Mouse (Mus musculus) spleen, adult 2 months (tissue): ENCODE data around the gene Tmem211. TPM values are rescaled to one million over a fixed set of nuclear protein-coding genes. Genes with fewer than 3 reads are reported as not detected.

Experiments used
- DNase-seq, 2 experiments: peaks; one replicate each; pipeline versions ENCODE4 v3.0.0 to v3.0.0-alpha.2; 2012 to 2021; ENCODE audit warnings: low spot score in 2 of 2, low read depth in 1 of 2
- H3K27ac ChIP-seq: fragments of 200-500 bp; 2 replicates; pipeline ENCODE4 v1.5.1; 2012; ENCODE audit warnings: low read length, inconsistent platforms; ENCODE audit not compliant: insufficient read depth
- H3K27me3 ChIP-seq: fragments of 200-500 bp; 2 replicates; pipeline ENCODE4 v1.6.1; 2012; ENCODE audit warnings: mild to moderate bottlenecking, moderate library complexity, low read length, inconsistent platforms; ENCODE audit not compliant: control insufficient read depth, insufficient read depth
- H3K36me3 ChIP-seq: fragments of 200-500 bp; 2 replicates; pipeline ENCODE4 v1.6.1; 2012; ENCODE audit warnings: mild to moderate bottlenecking, low read length, inconsistent platforms; ENCODE audit not compliant: control insufficient read depth, insufficient read depth
- H3K4me1 ChIP-seq: fragments of 200-500 bp; 2 replicates; pipeline ENCODE4 v1.6.1; 2011; ENCODE audit warnings: inconsistent platforms; ENCODE audit not compliant: control insufficient read depth, insufficient read depth, insufficient read length
- H3K4me3 ChIP-seq: fragments of 200-500 bp; 2 replicates; pipeline ENCODE4 v1.5.1; 2011; ENCODE audit warnings: mild to moderate bottlenecking, inconsistent platforms; ENCODE audit not compliant: insufficient read depth, insufficient read length; ENCODE audit errors: extremely low read depth
- CTCF ChIP-seq: fragments of 200-500 bp; IDR thresholded peaks from 2 replicates; pipeline ENCODE4 v1.5.1; 2011; ENCODE audit warnings: mild to moderate bottlenecking, inconsistent platforms; ENCODE audit not compliant: insufficient read depth, insufficient read length, insufficient replicate concordance; ENCODE audit errors: extremely low read depth
- POLR2A ChIP-seq: fragments of 200-500 bp; IDR thresholded peaks from 2 replicates; pipeline ENCODE4 v1.6.1; 2011; ENCODE audit warnings: low read depth, low read length, inconsistent platforms
- WGBS: fragments of 180-500 bp; shearing (Covaris S2); methylation state at CpG from one replicate; pipeline ENCODE4 v1.1.7; 2018; 5-methylcytosine and 5-hydroxymethylcytosine counted together
- polyA plus RNA-seq: library from polyadenylated mRNA; depleted of rRNA; stranded (reverse); fragments of >200 nt; gene quantifications from 2 replicates; pipeline ENCODE4 v1.2.3, GENCODE M21; 2012

Gene Tmem211
- polyA plus RNA-seq, 1 experiment, result not detected

GRCm38 (mm10) chr5:113225686-113226435, 848 bp upstream of the Tmem211 start:
- TF ChIP-seq CTCF (no peak), POLR2A (no peak)
- WGBS, result 33% methylated on average over 25 of the region's 25 CpGs
- H3K36me3 ChIP-seq, result no peaks in the 10 kb centered on the region
- H3K4me3 ChIP-seq, result no peak overlapping the region
- peaks cover 4% of the 10 kb centered on the region for H3K4me1 ChIP-seq
- H3K27me3 ChIP-seq, result peaks cover 2% of the 10 kb centered on the region
- no peak for DNase-seq
- no peak overlapping the region for H3K27ac ChIP-seq

GRCm38 (mm10) chr5:113230196-113230595, 3.5 kb downstream of the Tmem211 start:
- WGBS, result 82% methylated on average over 5 of the region's 5 CpGs
- Histone ChIP-seq H3K4me1 (peaks cover 4% of the 10 kb centered on the region; the same call in 1 of the 2 replicates), H3K27ac (no peak overlapping the region), H3K4me3 (no peak overlapping the region), H3K36me3 (no peaks in the 10 kb centered on the region), H3K27me3 (no peaks in the 10 kb centered on the region)
- no peak for DNase-seq
- no peak for TF ChIP-seq POLR2A
- no peak for TF ChIP-seq CTCF

GRCm38 (mm10) chr5:113249263-113249930, 22.7 kb downstream of the Tmem211 start:
- no peaks in the 10 kb centered on the region for H3K4me1 ChIP-seq
- H3K36me3 ChIP-seq, result no peaks in the 10 kb centered on the region
- DNase-seq, result no peak
- WGBS, result 88% methylated on average over 8 of the region's 8 CpGs
- no peak overlapping the region for H3K4me3 ChIP-seq
- no peaks in the 10 kb centered on the region for H3K27me3 ChIP-seq
- no peak for TF ChIP-seq CTCF
- TF ChIP-seq POLR2A, result no peak
- H3K27ac ChIP-seq, result no peak overlapping the region

GRCm38 (mm10) chr5:113250806-113251205, 24.1 kb downstream of the Tmem211 start:
- WGBS, result 96% methylated on average over 11 of the region's 11 CpGs
- no peak overlapping the region for H3K4me3 ChIP-seq
- H3K36me3 ChIP-seq, result no peaks in the 10 kb centered on the region
- TF ChIP-seq CTCF (no peak), POLR2A (no peak)
- no peaks in the 10 kb centered on the region for H3K4me1 ChIP-seq
- no peaks in the 10 kb centered on the region for H3K27me3 ChIP-seq
- H3K27ac ChIP-seq, result no peak overlapping the region
- DNase-seq, result no peak

GRCm38 (mm10) chr5:113265637-113266036, 38.9 kb downstream of the Tmem211 start:
- WGBS, result 86% methylated on average over 8 of the region's 8 CpGs
- Histone ChIP-seq H3K27me3 (no peaks in the 10 kb centered on the region), H3K4me1 (no peaks in the 10 kb centered on the region), H3K36me3 (no peaks in the 10 kb centered on the region), H3K4me3 (no peak overlapping the region), H3K27ac (no peak overlapping the region)
- DNase-seq, result no peak
- no peak for TF ChIP-seq POLR2A
- TF ChIP-seq CTCF, result no peak

- Histone ChIP-seq H3K4me1 (no peaks in the 10 kb centered on the region), H3K27me3 (no peaks in the 10 kb centered on the region), H3K27ac (no peak overlapping the region), H3K4me3 (no peak overlapping the region), H3K36me3 (no peaks in the 10 kb centered on the region)
- no peak for DNase-seq
- TF ChIP-seq POLR2A (no peak), CTCF (no peak)
Observed at GRCm38 (mm10) chr5:113268246-113268645, 41.5 kb downstream of the Tmem211 start.

- Histone ChIP-seq H3K4me3 (no peak overlapping the region), H3K36me3 (no peaks in the 10 kb centered on the region), H3K27ac (no peak overlapping the region), H3K4me1 (no peaks in the 10 kb centered on the region), H3K27me3 (no peaks in the 10 kb centered on the region)
- no peak for DNase-seq
- 84% methylated on average over 3 of the region's 3 CpGs for WGBS
- TF ChIP-seq CTCF (no peak), POLR2A (no peak)
Observed at GRCm38 (mm10) chr5:113270043-113270442, 43.3 kb downstream of the Tmem211 start.
